Mouse (Mus musculus) spleen, postnatal 14 days (tissue): ENCODE measurements around the gene Dnajc13.

Source experiments
- DNase-seq, 2 experiments: peaks; one replicate each; pipeline ENCODE4 v3.0.0; 2021 to 2022; ENCODE audit warnings: low spot score in 2 of 2

The Dnajc13 gene

DNA sequence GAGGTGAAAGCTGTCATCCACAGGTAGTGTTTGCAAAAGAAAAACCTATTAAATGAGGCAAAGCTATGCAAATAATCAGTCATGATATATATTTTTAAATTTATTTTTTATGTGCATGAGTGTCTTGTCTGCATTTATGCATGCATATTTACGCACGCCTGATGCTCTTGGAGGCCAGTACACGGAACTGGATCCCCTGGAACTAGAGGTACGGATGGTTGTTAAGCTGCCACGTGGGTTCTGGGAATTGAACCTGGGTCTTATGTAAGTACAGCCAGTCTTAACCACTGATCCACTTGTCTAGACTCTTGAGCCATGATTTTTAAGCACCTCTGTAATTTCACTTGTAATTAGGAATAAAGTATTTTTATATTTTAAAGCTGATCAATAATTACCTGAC, 79.5 kb downstream of the Dnajc13 start:
- no peak for DNase-seq

DNA sequence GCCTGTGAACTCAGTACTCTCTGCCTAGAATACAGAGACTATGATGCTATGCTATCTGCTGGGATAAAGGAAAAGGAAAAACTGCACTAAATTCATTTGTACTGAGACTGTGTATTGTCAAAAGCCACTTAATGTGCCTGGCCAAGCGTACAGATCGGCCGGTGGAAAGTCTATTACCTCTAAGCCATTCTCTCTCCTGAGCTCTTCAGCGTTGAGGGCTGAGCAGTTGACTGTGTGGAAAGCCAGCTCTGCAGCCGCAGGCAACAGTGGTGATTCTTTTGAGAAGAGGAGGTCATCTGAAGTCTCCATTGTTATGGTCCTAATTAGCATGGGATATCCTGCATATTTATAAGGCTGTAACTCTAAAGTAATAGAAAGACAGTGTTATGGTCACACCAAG, 80.4 kb downstream of the Dnajc13 start:
- DNase-seq: no peak

DNA sequence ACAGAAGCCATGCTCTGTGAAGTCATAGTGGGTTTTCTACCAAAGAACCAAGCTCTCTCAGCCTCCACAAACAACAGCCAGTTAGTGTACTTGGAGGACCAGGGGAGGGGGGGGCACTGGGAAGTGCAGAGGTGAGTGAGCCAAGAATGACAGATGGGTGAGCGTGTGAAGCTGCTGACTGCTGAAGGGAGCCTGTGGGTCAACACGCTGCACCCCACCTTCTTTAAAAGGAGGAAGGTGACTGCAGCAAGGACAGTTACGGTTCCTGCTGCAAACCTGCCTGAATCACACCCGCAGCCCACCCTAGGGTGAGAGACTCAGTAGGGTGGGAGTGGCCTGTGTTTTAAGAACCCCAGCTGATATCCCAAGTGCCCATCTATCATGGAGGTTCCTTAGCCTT, 81.1 kb downstream of the Dnajc13 start:
- no peak for DNase-seq

- DNase-seq: no peak
Observed at GRCm38 (mm10) chr9:104180046-104180445, 82.7 kb downstream of the Dnajc13 start.

DNA sequence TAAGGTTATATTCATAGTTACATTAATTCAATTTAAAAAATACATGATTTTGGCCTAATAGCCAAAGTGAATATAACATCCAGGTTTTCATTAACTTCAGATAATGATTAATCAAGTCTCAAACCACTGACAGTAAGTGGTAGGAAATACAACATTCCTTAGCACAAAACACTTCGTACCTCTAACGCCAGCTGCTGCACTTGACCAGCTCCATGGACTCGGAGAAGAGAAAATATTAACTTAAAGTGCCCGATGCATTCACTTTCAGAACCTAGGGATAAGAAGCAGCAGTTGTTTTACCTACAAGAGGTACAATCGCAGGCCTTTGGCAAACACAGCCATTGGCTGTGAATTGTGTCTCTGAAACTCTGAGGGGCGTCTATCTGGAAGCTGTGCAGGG, 90.4 kb downstream of the Dnajc13 start:
- DNase-seq: no peak

- DNase-seq: no peak
Observed at GRCm38 (mm10) chr9:104171651-104172050, 91.1 kb downstream of the Dnajc13 start.

- no peak for DNase-seq
Observed at GRCm38 (mm10) chr9:104169986-104170385, 92.7 kb downstream of the Dnajc13 start.

DNA sequence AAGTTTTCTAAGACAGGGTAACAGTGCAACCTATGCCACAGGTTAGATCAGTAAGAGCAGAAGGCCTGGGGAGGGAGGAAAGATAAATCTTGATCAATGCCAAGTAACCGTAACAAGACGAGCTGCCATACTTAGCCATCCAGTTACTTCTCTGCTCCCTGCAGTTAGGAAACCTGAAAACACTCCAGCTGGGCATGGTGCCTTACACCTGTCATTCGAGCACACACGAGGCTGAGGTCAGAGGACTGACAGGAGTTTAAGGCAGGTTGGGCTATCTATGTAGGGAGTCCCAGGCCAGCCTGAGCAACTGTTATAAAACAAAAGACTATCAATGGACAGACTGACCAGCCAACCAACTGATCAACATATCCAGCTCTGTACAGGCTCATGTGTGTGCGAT, 96.8 kb downstream of the Dnajc13 start:
- DNase-seq: no peak

GRCm38 (mm10) chr9:104164194-104164593, 98.5 kb downstream of the Dnajc13 start:
- no peak for DNase-seq

- DNase-seq: no peak
Observed at GRCm38 (mm10) chr9:104161117-104161516, 101.6 kb downstream of the Dnajc13 start.

GRCm38 (mm10) chr9:104157291-104157690, 105.4 kb downstream of the Dnajc13 start:
- no peak for DNase-seq

DNA sequence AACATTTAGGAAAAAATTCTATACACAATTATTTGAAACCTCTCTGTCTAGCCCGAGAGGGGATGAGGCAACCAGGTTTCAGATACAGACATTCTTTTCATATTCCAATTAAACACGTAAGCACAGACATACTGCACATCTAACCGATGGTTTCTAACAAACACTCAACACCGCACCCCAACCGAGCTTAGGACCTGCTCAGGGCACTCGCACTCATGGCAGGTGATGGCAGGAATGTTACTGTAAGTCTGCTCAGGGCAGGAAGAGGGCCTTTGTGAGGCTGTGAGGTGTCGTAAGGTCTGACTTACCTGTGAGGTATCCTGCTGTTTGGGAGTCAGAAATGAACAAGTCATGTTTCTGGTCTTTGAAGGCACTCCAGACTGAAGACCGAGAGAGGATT, 106.2 kb downstream of the Dnajc13 start:
- no peak for DNase-seq

DNA sequence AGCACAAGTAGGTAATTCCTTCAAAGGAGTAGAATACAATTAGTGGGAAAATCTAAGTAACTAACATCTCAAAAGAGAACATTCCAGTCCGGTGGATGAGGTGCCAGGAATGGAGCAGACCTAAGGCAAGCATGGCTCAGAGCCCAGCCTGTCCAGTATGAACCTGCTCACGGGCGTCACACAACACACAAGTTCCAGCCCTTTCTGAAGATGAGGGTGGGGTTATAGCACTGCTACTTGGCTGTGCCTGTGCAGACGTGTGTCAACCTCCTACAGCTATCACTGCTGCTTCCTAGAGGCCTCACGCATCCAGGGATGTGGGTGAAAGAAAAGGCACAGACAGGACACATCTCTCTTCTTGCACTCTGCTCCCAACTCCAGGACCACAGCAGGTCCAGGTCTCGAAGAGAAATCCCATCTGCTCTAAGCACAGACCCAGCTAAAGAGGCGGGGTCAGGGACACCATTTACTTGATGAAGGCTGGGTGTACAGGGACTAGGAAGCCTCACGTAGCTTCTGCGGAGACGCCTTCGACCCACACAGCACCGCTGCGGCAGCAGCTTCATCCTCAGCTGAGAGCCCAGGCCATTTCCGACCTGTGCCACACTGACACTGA, 107.5 kb downstream of the Dnajc13 start:
- DNase-seq: no peak

GRCm38 (mm10) chr9:104152121-104152520, 110.6 kb downstream of the Dnajc13 start:
- no peak for DNase-seq

- DNase-seq: no peak
Observed at GRCm38 (mm10) chr9:104148969-104149368, 113.8 kb downstream of the Dnajc13 start.

- no peak for DNase-seq
Observed at GRCm38 (mm10) chr9:104146683-104147082, 116.0 kb downstream of the Dnajc13 start.

- no peak for DNase-seq
Observed at GRCm38 (mm10) chr9:104144314-104144996, 118.3 kb downstream of the Dnajc13 start.

GRCm38 (mm10) chr9:104142805-104143204, 119.9 kb downstream of the Dnajc13 start:
- no peak for DNase-seq

DNA sequence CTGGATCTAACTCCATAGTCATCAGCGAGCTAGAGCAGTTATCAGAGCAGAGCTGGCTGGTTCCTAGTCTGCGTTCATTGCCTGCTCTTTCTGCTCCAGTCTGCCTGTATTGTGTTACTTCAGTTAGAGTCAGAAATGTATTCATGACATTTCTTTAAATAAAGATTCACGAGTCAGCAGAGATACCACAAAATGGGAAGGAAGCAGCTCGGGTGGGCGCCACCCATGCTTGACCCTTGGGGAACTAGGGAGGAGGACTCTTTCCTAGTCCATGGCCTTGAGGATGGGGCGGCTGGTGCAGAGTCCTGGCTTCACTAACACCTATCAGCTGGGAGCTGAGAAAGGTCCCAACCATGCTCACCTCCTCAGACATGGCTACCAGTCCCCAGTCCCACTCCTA, 122.4 kb downstream of the Dnajc13 start:
- no peak for DNase-seq

- no peak for DNase-seq
Observed at GRCm38 (mm10) chr9:104130141-104130755, 132.5 kb downstream of the Dnajc13 start.

- DNase-seq: no peak
Observed at GRCm38 (mm10) chr9:104128110-104128509, 134.6 kb downstream of the Dnajc13 start.

- DNase-seq: no peak
Observed at GRCm38 (mm10) chr9:104126833-104127232, 135.9 kb downstream of the Dnajc13 start, which contains the start of gene Ackr4. Gene Ackr4 (minus strand): TSS chr9:104126933.

DNA sequence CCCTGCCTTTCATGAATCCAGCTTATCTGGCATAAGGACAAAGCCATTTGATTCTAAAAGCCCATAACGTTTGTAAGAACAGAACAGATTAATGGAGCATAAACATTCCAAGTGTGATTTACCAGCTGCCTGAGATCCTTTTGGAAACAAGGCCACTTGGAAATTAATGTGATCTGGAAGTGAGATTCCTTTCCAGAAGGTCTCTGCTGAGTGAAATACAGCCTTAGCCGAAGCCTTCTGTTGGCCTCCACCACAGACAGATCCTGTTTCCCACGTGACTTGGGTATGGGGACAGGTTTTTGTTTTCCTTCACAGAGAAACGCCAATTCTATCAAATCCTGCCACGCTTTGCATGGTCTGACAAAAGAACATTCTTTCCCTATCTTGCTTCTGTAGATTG, 139.1 kb downstream of the Dnajc13 start:
- DNase-seq: no peak
